Mouse (Mus musculus) stomach, postnatal 0 days (tissue): ENCODE measurements at regions not wholly inside any gene's neighbourhood (a gene's known extent, or its start where the extent isn't known, plus 50 kb on each side); places are given as distances from the start of the nearest gene placed in this dataset.

Experiments used
- ATAC-seq: fragments of 200-750 bp; cut with Nextera tagmentation; 2 replicates; pipeline ENCODE4 v1.8.0; 2017; ENCODE audit not compliant: low FRiP score, low TSS enrichment
- DNase-seq: peaks from one replicate; pipeline ENCODE4 v3.0.0-alpha.2; 2016; ENCODE audit warnings: low spot score
- H3K27ac ChIP-seq: fragments of 300-500 bp; sonication (generic); replicated peaks from 2 replicates; pipeline ENCODE4 v1.5.1; 2014; ENCODE audit warnings: mild to moderate bottlenecking, control low read depth
- H3K27me3 ChIP-seq: fragments of 300-500 bp; sonication (generic); 2 replicates; pipeline ENCODE4 v1.6.1; 2014; ENCODE audit warnings: low read length; ENCODE audit not compliant: control insufficient read depth, insufficient read depth
- H3K36me3 ChIP-seq: fragments of 300-500 bp; sonication (generic); 2 replicates; pipeline ENCODE4 v1.6.1; 2014; ENCODE audit warnings: low read length, mixed read lengths; ENCODE audit not compliant: control insufficient read depth, insufficient read depth
- H3K4me1 ChIP-seq: fragments of 300-500 bp; sonication (generic); replicated peaks from 2 replicates; pipeline ENCODE4 v1.6.1; 2014; ENCODE audit warnings: antibody characterized with exemption; ENCODE audit not compliant: control insufficient read depth, insufficient read depth
- H3K4me2 ChIP-seq: fragments of 300-500 bp; sonication (generic); replicated peaks from 2 replicates; pipeline ENCODE4 v1.6.1; 2014; ENCODE audit warnings: low read depth, mild to moderate bottlenecking, control low read depth, moderate library complexity
- H3K4me3 ChIP-seq: fragments of 300-500 bp; sonication (generic); 2 replicates; pipeline ENCODE4 v1.5.1; 2014; ENCODE audit warnings: low read depth, low read length, control low read depth
- H3K9ac ChIP-seq: fragments of 300-500 bp; sonication (generic); 2 replicates; pipeline ENCODE4 v1.6.1; 2014; ENCODE audit warnings: mild to moderate bottlenecking, low read length, control low read depth, mixed read lengths
- H3K9me3 ChIP-seq: fragments of 300-500 bp; sonication (generic); 2 replicates; pipeline ENCODE4 v1.6.1; 2016; ENCODE audit warnings: low read length; ENCODE audit not compliant: control insufficient read depth
- CTCF ChIP-seq: IDR thresholded peaks from 2 replicates; pipeline ENCODE4 v1.5.1; 2016; ENCODE audit warnings: antibody characterized with exemption, low read depth, mild to moderate bottlenecking, moderate library complexity
- EP300 ChIP-seq: optimal IDR thresholded peaks from 2 replicates; pipeline ENCODE3; 2016; ENCODE audit warnings: antibody characterized with exemption
- WGBS: fragments of 180-500 bp; shearing (Covaris S2); extraction: QIAGEN DNeasy Blood & Tissue Kit; methylation state at CpG from one replicate; pipeline ENCODE4 v1.1.7; 2014; 5-methylcytosine and 5-hydroxymethylcytosine counted together

DNA sequence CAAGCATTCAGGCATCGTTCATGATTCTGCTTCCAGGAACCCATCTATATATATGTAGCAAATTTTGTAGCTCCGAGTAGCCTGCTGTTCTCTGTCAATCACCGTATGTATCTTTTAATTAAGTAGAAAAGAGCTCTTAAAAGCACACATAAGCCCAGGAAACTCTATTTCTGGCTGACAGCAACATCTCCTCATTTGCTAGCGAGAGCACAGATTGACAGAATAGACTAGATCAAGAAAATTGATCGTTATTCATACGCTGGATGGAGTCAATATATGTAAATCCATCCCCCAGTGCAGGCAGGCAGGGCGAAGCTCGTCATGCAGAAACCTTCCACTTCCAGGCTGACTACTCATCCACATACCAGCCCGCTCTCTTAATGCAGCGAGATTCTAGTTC, 185.6 kb downstream of the Tmem26 start:
- no peak overlapping the region for H3K4me3 ChIP-seq
- no peaks in the 10 kb centered on the region for H3K9me3 ChIP-seq
- no peak overlapping the region for H3K27ac ChIP-seq
- ATAC-seq (no peak), DNase-seq (no peak)
- no peaks in the 10 kb centered on the region for H3K36me3 ChIP-seq
- no peak overlapping the region for H3K9ac ChIP-seq
- no peak overlapping the region for H3K4me2 ChIP-seq
- TF ChIP-seq EP300 (no peak), CTCF (no peak)
- WGBS = 70% methylated on average over 10 of the region's 10 CpGs
- H3K4me1 ChIP-seq = no peaks in the 10 kb centered on the region
- no peaks in the 10 kb centered on the region for H3K27me3 ChIP-seq

DNA sequence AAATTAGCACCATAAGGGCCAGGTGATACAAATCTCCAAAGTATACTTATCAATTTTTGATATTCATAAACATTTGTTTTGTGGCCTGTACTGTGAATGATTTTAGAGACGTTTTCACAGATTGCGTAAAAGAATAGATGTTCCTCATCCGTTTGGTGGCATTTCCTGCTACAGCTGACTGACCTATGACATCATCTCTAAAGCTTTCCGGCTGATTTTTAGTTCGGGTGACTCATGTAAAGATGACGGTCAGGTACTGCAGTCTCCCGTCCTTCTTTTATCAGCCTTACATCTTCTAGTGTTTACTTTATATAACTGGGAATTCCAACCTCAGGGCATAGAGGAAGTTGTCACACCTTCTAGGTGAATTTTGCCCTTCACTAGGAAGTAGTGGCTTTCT, 192.7 kb downstream of the Tmem26 start:
- H3K36me3 ChIP-seq = no peaks in the 10 kb centered on the region
- DNase-seq (no peak), ATAC-seq (no peak)
- H3K9me3 ChIP-seq = no peaks in the 10 kb centered on the region
- 37% methylated on average over 7 of the region's 7 CpGs for WGBS
- no peak overlapping the region for H3K9ac ChIP-seq
- H3K4me2 ChIP-seq = no peak overlapping the region
- no peak overlapping the region for H3K4me3 ChIP-seq
- TF ChIP-seq CTCF = no peak
- no peak for TF ChIP-seq EP300
- H3K27ac ChIP-seq = no peak overlapping the region
- no peaks in the 10 kb centered on the region for H3K4me1 ChIP-seq
- H3K27me3 ChIP-seq = no peaks in the 10 kb centered on the region

DNA sequence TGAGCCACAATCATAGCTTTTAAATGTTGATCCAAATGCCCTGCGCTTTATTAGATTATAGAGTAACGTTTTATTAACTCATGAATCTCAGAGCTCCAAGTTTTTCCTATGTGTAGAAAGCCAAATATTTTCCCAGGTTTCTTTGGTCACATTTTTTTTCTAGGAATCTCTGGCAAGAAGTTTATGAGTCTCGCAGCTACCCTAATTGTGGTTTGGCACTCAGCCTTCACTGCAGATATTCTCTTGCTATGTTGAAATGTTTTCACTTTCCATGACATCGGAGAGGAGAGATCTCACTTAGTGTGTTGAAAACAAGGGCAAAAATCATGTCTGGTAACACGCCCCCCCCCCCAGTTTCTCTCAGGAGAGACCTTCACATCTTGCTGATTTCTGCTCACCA, 212.4 kb downstream of the Tmem26 start:
- 48% methylated on average over 5 of the region's 5 CpGs for WGBS
- H3K4me1 ChIP-seq = no peaks in the 10 kb centered on the region

DNA sequence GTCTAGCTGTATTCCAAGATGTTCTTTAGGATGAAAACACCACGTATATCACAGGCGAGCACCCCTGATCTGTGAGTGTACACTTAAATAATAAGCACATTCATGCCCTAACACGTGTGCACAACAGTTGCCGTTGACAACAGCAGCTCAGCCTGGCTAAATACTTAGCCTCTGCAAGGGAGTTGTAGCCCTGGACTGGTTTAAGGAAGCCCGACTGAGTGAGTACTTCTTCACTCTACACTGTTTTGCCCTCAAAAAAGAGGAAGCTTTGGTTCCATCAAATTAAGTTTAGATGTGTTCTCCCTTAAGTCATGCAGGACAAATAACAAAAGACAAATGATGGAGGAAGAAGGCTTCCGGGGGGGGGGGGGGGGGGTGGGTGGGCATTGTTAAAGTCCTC, 208.0 kb upstream of the Rhobtb1 start:
- TF ChIP-seq CTCF (no peak), EP300 (no peak)
- ATAC-seq (no peak), DNase-seq (no peak)
- 71% methylated on average over 6 of the region's 6 CpGs for WGBS
- no peaks in the 10 kb centered on the region for H3K9me3 ChIP-seq
- no peak overlapping the region for H3K4me2 ChIP-seq
- no peaks in the 10 kb centered on the region for H3K27me3 ChIP-seq
- no peaks in the 10 kb centered on the region for H3K4me1 ChIP-seq
- H3K4me3 ChIP-seq = no peak overlapping the region
- no peak overlapping the region for H3K27ac ChIP-seq
- H3K9ac ChIP-seq = no peak overlapping the region
- no peaks in the 10 kb centered on the region for H3K36me3 ChIP-seq

More for the DNA sequence above, 212.4 kb downstream of the Tmem26 start:
- ATAC-seq (no peak), DNase-seq (no peak)
- no peaks in the 10 kb centered on the region for H3K9me3 ChIP-seq
- no peak overlapping the region for H3K27ac ChIP-seq
- no peaks in the 10 kb centered on the region for H3K36me3 ChIP-seq
- no peak overlapping the region for H3K4me2 ChIP-seq
- TF ChIP-seq CTCF (no peak), EP300 (no peak)
- no peak overlapping the region for H3K4me3 ChIP-seq
- no peaks in the 10 kb centered on the region for H3K27me3 ChIP-seq
- no peak overlapping the region for H3K9ac ChIP-seq

DNA sequence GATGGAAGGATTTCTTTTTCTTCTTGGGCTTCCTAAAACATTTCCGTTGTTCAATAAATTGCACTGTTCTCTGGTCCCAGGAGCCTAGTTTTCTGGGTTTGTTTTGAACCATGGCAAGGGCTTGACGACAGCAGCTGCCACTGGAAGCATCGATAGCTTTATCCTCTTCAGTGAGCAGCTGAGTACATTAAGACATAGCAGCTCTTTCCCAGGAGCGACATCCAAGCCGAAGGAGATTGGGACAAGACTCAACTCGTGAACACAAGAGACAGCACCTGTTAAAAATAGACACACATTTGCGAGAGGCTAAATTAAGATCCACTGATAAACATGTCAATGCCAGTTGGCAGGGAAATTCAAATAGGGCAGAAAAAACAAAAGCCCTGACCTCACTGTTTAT, 194.7 kb upstream of the Rhobtb1 start:
- Histone ChIP-seq H3K9me3 (no peaks in the 10 kb centered on the region), H3K4me1 (no peaks in the 10 kb centered on the region), H3K4me3 (no peak overlapping the region), H3K9ac (no peak overlapping the region), H3K27me3 (no peaks in the 10 kb centered on the region), H3K27ac (no peak overlapping the region), H3K4me2 (no peak overlapping the region), H3K36me3 (no peaks in the 10 kb centered on the region)
- no peak for ATAC-seq
- TF ChIP-seq CTCF = no peak
- TF ChIP-seq EP300 = no peak
- DNase-seq = no peak
- 56% methylated on average over 7 of the region's 7 CpGs for WGBS

DNA sequence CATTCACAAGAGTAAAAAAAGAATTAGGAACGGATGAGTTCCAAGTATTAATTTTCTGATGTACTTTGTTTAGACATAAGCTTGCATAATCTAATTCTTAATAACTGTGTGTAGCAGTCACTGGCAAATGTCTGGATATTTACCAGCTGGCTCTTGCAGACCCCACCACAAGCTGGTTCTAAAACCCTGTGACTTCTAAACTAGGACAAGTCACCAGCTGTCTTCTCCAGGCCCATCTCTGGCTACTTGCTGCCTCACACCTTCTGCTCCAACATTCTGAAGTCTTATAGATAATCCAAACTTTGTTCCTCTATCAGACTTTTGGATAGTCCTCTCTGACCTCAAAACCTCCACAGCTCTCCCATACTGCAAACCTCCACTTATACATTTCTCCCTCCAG, 189.9 kb upstream of the Rhobtb1 start:
- H3K27ac ChIP-seq = no peak overlapping the region
- no peaks in the 10 kb centered on the region for H3K27me3 ChIP-seq
- no peak overlapping the region for H3K4me3 ChIP-seq
- DNase-seq = no peak
- ATAC-seq = no peak
- no peaks in the 10 kb centered on the region for H3K4me1 ChIP-seq
- no peak for TF ChIP-seq CTCF
- TF ChIP-seq EP300 = no peak
- WGBS = 50% methylated on average over 1 of the region's 1 CpGs
- no peaks in the 10 kb centered on the region for H3K9me3 ChIP-seq
- no peak overlapping the region for H3K9ac ChIP-seq
- no peak overlapping the region for H3K4me2 ChIP-seq
- no peaks in the 10 kb centered on the region for H3K36me3 ChIP-seq

DNA sequence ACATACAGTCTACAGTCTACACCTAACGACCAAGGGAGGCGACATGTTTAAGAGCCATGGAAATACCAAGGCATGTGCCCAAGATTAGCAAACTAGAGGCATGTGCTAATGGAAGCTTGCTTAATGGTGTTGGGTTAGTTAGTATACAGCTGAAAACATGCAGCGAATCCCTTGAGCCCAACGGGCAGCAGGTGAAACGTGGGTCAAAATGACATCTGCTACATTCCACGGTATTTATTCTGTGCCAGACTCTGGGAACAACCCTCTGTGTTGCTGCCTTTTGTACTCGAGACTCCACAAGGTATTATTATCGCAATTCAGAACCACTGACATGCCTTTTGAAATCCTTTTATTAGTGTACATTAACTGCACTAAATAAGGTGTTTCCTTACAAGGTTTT, 188.1 kb upstream of the Rhobtb1 start:
- 67% methylated on average over 8 of the region's 8 CpGs for WGBS
- DNase-seq = no peak
- Histone ChIP-seq H3K27me3 (no peaks in the 10 kb centered on the region), H3K9ac (no peak overlapping the region), H3K27ac (no peak overlapping the region), H3K4me3 (no peak overlapping the region), H3K36me3 (no peaks in the 10 kb centered on the region), H3K9me3 (no peaks in the 10 kb centered on the region), H3K4me1 (no peaks in the 10 kb centered on the region), H3K4me2 (no peak overlapping the region)
- TF ChIP-seq EP300 (no peak), CTCF (no peak)
- no peak for ATAC-seq
